Mouse (Mus musculus) kidney, adult 2 months (tissue): ENCODE measurements around the gene Tmem171.

ENCODE experiments used
- CTCF ChIP-seq: fragments of 200-500 bp; conservative IDR thresholded peaks from 2 replicates; pipeline ENCODE4 v1.5.1; 2011; ENCODE audit warnings: low read depth, mild to moderate bottlenecking, control low read depth, low read length, moderate library complexity, mixed read lengths; ENCODE audit not compliant: insufficient read depth, insufficient read length
- POLR2A ChIP-seq: fragments of 200-500 bp; IDR thresholded peaks from one replicate; pipeline ENCODE4 v1.6.1; 2011; ENCODE audit warnings: low read depth, low read length, control low read depth

DNA sequence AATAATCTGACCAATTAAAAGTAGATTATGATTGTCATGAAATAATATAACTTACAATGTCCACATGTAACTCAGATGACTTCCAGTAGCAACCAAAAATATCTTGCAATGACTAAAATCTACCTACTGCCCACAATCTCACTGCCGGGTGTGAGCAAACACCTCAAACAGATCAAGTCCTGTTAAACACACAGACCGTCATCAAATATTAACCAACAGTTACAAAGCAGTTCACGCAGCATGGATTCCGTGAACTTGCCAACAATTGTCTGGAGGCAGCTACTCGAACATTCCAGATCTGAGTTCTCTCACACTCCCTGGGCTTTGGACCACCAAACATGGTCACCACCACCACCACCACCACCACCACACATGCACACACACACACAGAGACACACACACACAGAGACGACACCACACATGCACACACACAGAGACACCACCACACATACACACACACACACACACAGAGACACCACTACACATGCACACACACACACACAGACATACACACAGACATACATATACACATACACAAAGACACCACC lies 20.9 kb upstream of the Tmem171 start:
- TF ChIP-seq CTCF (no peak), POLR2A (no peak)
